Mouse (Mus musculus): Measurements from ENCODE around the gene Scn5a. TPM values are rescaled to one million over a fixed set of nuclear protein-coding genes. Genes with fewer than 3 reads are reported as not detected.

Gene Scn5a
- polyA plus RNA-seq, 1 experiment, result 0.49 TPM

DNA sequence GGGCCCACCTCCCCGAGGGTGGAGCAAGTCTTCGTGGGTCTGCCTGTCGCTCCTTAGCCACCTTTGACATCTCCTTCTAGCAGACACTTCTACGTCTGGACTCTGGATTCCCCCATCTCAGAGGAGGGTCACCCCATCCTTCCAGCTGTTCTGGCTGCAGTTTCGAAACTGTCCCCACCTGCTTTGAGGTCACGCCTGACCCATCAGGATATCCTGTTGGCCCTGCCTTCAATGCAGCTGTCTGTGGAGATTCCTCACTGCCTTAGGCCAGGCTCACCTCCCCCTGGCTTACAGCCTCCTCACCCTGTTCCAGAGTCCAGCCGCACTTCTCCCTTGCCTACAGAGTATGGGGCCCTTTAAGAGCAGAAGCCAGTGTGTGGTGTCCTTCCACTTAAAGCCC, 79.9 kb downstream of the Scn5a start:
- no peaks in the 10 kb centered on the region for H3K27me3 ChIP-seq (ENCODE audit: control insufficient read depth, insufficient read depth, low read length, poor library complexity, severe bottlenecking)

DNA sequence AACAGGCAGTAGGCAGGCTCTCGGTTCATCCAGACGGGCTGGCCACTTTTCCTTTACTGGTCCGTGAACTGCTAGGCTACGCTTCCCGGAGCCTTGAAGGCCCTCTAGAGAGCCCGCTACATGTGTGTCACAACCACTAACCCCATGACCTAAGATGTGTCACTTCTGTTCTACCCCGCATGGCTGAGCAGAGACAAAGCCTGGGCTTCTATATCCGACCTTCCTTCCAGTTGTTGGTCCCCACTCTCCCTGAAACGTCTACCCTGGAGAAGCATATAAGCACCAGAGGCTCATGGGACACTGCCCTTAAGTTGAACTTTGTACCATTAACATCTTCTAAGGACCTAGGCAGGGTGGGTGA, 80.6 kb downstream of the Scn5a start:
- H3K9me3 ChIP-seq (replicated peaks; ENCODE audit: control insufficient read depth, insufficient read depth, low read length, poor library complexity, severe bottlenecking), result no peaks in the 10 kb centered on the region
- no peak overlapping the region for H3K9ac ChIP-seq (ENCODE audit: low read depth, poor library complexity, severe bottlenecking)
- no peak overlapping the region for H3K27ac ChIP-seq (ENCODE audit: insufficient read depth, low read length)
- no peaks in the 10 kb centered on the region for H3K4me1 ChIP-seq (ENCODE audit: control insufficient read depth, insufficient read depth, low read length)
- H3K36me3 ChIP-seq (ENCODE audit: control insufficient read depth, insufficient read depth, low read length, poor library complexity, severe bottlenecking), result no peaks in the 10 kb centered on the region
- TF ChIP-seq EP300 (IDR thresholded peaks at IDR 0.05; ENCODE audit: insufficient read depth, low read depth, low read length) (no peak), POLR2A (IDR thresholded peaks at IDR 0.05; ENCODE audit: insufficient read depth, low read length) (no peak), CTCF (IDR thresholded peaks at IDR 0.05; ENCODE audit: low read depth, low read length) (no peak)
- H3K4me3 ChIP-seq (ENCODE audit: low read depth, low read length), result no peak overlapping the region
- no peaks in the 10 kb centered on the region for H3K27me3 ChIP-seq (ENCODE audit: control insufficient read depth, insufficient read depth, low read length, poor library complexity, severe bottlenecking)

More for the DNA sequence above, 79.9 kb downstream of the Scn5a start:
- Histone ChIP-seq H3K9ac (ENCODE audit: low read depth, poor library complexity, severe bottlenecking) (no peak overlapping the region), H3K4me1 (ENCODE audit: control insufficient read depth, insufficient read depth, low read length) (no peaks in the 10 kb centered on the region), H3K36me3 (ENCODE audit: control insufficient read depth, insufficient read depth, low read length, poor library complexity, severe bottlenecking) (no peaks in the 10 kb centered on the region), H3K9me3 (replicated peaks; ENCODE audit: control insufficient read depth, insufficient read depth, low read length, poor library complexity, severe bottlenecking) (no peaks in the 10 kb centered on the region), H3K27ac (ENCODE audit: insufficient read depth, low read length) (no peak overlapping the region), H3K4me3 (ENCODE audit: low read depth, low read length) (no peak overlapping the region)
- TF ChIP-seq CTCF (IDR thresholded peaks at IDR 0.05; ENCODE audit: low read depth, low read length) (no peak), EP300 (IDR thresholded peaks at IDR 0.05; ENCODE audit: insufficient read depth, low read depth, low read length) (no peak)

- H3K4me3 ChIP-seq (ENCODE audit: low read depth, low read length), result no peak overlapping the region
- H3K9me3 ChIP-seq (replicated peaks; ENCODE audit: control insufficient read depth, insufficient read depth, low read length, poor library complexity, severe bottlenecking), result no peaks in the 10 kb centered on the region
- no peaks in the 10 kb centered on the region for H3K36me3 ChIP-seq (ENCODE audit: control insufficient read depth, insufficient read depth, low read length, poor library complexity, severe bottlenecking)
- no peaks in the 10 kb centered on the region for H3K4me1 ChIP-seq (ENCODE audit: control insufficient read depth, insufficient read depth, low read length)
- no peak overlapping the region for H3K27ac ChIP-seq (ENCODE audit: insufficient read depth, low read length)
- no peaks in the 10 kb centered on the region for H3K27me3 ChIP-seq (ENCODE audit: control insufficient read depth, insufficient read depth, low read length, poor library complexity, severe bottlenecking)
- TF ChIP-seq CTCF (IDR thresholded peaks at IDR 0.05; ENCODE audit: low read depth, low read length), result no peak
- no peak overlapping the region for H3K9ac ChIP-seq (ENCODE audit: low read depth, poor library complexity, severe bottlenecking)
These were observed 81.1 kb downstream of the Scn5a start for GRCm38 (mm10) chr9:119497546-119498246.

DNA sequence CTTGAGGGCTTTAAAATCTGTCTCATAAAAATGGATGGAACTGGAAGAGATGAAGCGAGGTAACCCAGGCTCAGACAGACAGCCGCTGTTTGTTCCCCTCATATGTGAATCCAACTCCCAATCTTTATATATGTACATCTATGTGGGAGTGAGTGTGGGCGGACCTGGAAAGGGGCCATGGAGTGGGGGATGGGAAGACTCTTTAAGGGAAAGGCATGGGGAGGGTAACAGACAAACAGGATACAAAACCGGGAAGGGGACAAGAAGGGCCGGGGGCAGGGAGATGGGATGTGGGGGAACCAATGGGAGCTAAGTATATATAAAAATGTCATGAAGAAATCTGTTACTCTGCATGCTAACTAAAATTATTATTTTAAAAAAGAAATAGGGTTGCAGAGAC, 81.9 kb downstream of the Scn5a start:
- TF ChIP-seq CTCF (IDR thresholded peaks at IDR 0.05; ENCODE audit: low read depth, low read length) (no peak), EP300 (IDR thresholded peaks at IDR 0.05; ENCODE audit: insufficient read depth, low read depth, low read length) (no peak), POLR2A (IDR thresholded peaks at IDR 0.05; ENCODE audit: insufficient read depth, low read length) (no peak)
- Histone ChIP-seq H3K9ac (ENCODE audit: low read depth, poor library complexity, severe bottlenecking) (no peak overlapping the region), H3K4me1 (ENCODE audit: control insufficient read depth, insufficient read depth, low read length) (no peaks in the 10 kb centered on the region), H3K9me3 (replicated peaks; ENCODE audit: control insufficient read depth, insufficient read depth, low read length, poor library complexity, severe bottlenecking) (no peaks in the 10 kb centered on the region), H3K36me3 (ENCODE audit: control insufficient read depth, insufficient read depth, low read length, poor library complexity, severe bottlenecking) (no peaks in the 10 kb centered on the region), H3K27me3 (ENCODE audit: control insufficient read depth, insufficient read depth, low read length, poor library complexity, severe bottlenecking) (no peaks in the 10 kb centered on the region), H3K27ac (ENCODE audit: insufficient read depth, low read length) (no peak overlapping the region), H3K4me3 (ENCODE audit: low read depth, low read length) (no peak overlapping the region)

GRCm38 (mm10) chr9:119496354-119496753, 82.5 kb downstream of the Scn5a start:
- H3K36me3 ChIP-seq (ENCODE audit: control insufficient read depth, insufficient read depth, low read length, poor library complexity, severe bottlenecking), result no peaks in the 10 kb centered on the region
- no peaks in the 10 kb centered on the region for H3K4me1 ChIP-seq (ENCODE audit: control insufficient read depth, insufficient read depth, low read length)
- no peaks in the 10 kb centered on the region for H3K9me3 ChIP-seq (replicated peaks; ENCODE audit: control insufficient read depth, insufficient read depth, low read length, poor library complexity, severe bottlenecking)
- no peaks in the 10 kb centered on the region for H3K27me3 ChIP-seq (ENCODE audit: control insufficient read depth, insufficient read depth, low read length, poor library complexity, severe bottlenecking)
- H3K4me3 ChIP-seq (ENCODE audit: low read depth, low read length), result no peak overlapping the region
- TF ChIP-seq POLR2A (IDR thresholded peaks at IDR 0.05; ENCODE audit: insufficient read depth, low read length), result no peak
- TF ChIP-seq CTCF (IDR thresholded peaks at IDR 0.05; ENCODE audit: low read depth, low read length), result no peak
- H3K9ac ChIP-seq (ENCODE audit: low read depth, poor library complexity, severe bottlenecking), result no peak overlapping the region
- H3K27ac ChIP-seq (ENCODE audit: insufficient read depth, low read length), result no peak overlapping the region

- TF ChIP-seq CTCF (IDR thresholded peaks at IDR 0.05; ENCODE audit: low read depth, low read length) (no peak), POLR2A (IDR thresholded peaks at IDR 0.05; ENCODE audit: insufficient read depth, low read length) (no peak), EP300 (IDR thresholded peaks at IDR 0.05; ENCODE audit: insufficient read depth, low read depth, low read length) (no peak)
- Histone ChIP-seq H3K27ac (ENCODE audit: insufficient read depth, low read length) (no peak overlapping the region), H3K9ac (ENCODE audit: low read depth, poor library complexity, severe bottlenecking) (no peak overlapping the region), H3K4me1 (ENCODE audit: control insufficient read depth, insufficient read depth, low read length) (peaks cover 2% of the 10 kb centered on the region), H3K4me3 (ENCODE audit: low read depth, low read length) (no peak overlapping the region), H3K36me3 (ENCODE audit: control insufficient read depth, insufficient read depth, low read length, poor library complexity, severe bottlenecking) (no peaks in the 10 kb centered on the region), H3K9me3 (replicated peaks; ENCODE audit: control insufficient read depth, insufficient read depth, low read length, poor library complexity, severe bottlenecking) (no peaks in the 10 kb centered on the region), H3K27me3 (ENCODE audit: control insufficient read depth, insufficient read depth, low read length, poor library complexity, severe bottlenecking) (no peaks in the 10 kb centered on the region)
These were observed 93.9 kb downstream of the Scn5a start for GRCm38 (mm10) chr9:119484868-119485267.
